Mouse (Mus musculus) limb, embryonic 10.5 days (tissue): ENCODE measurements around the gene Meaf6. TPM values are rescaled to one million over a fixed set of nuclear protein-coding genes. Genes with fewer than 3 reads are reported as not detected.

Experiments used
- DNase-seq: peaks from one replicate; pipeline ENCODE4 v3.0.0-alpha.2; 2017; ENCODE audit warnings: low spot score
- H3K27ac ChIP-seq: fragments of 300-500 bp; sonication (generic); 2 replicates; pipeline ENCODE4 v1.5.1; 2016; ENCODE audit warnings: mild to moderate bottlenecking
- H3K27me3 ChIP-seq: fragments of 300-500 bp; sonication (generic); 2 replicates; pipeline ENCODE4 v1.6.1; 2016; ENCODE audit warnings: low read depth, mild to moderate bottlenecking; ENCODE audit not compliant: poor library complexity, severe bottlenecking
- H3K36me3 ChIP-seq: fragments of 300-500 bp; sonication (generic); 2 replicates; pipeline ENCODE4 v1.6.1; 2016; ENCODE audit warnings: mild to moderate bottlenecking, moderate library complexity
- H3K4me1 ChIP-seq: fragments of 300-500 bp; sonication (generic); 2 replicates; pipeline ENCODE4 v1.6.1; 2016
- H3K4me3 ChIP-seq: fragments of 300-500 bp; sonication (generic); 2 replicates; pipeline ENCODE4 v1.5.1; 2016; ENCODE audit warnings: mild to moderate bottlenecking, moderate library complexity
- H3K9me3 ChIP-seq: fragments of 300-500 bp; sonication (generic); replicated peaks from 2 replicates; pipeline ENCODE4 v1.6.1; 2016; ENCODE audit warnings: mild to moderate bottlenecking
- WGBS: fragments of 180-500 bp; shearing (Covaris S2); methylation state at CpG from one replicate; pipeline ENCODE4 v1.1.7; 2016; 5-methylcytosine and 5-hydroxymethylcytosine counted together
- polyA plus RNA-seq: library from polyadenylated mRNA; unstranded; fragments of >200 nt; fragmentation: Nextera tagmentation; extraction: Ambion mirVana; gene quantifications from 2 replicates; pipeline ENCODE4 v1.2.1, GENCODE M21; 2016

The Meaf6 gene
- polyA plus RNA-seq, 1 experiment from 2014 or later: 70.9 TPM

GRCm38 (mm10) chr4:125134631-125135030, 49.7 kb downstream of the Meaf6 start:
- H3K9me3 ChIP-seq: no peaks in the 10 kb centered on the region
- no peaks in the 10 kb centered on the region; the same call in 1 of the 2 replicates for H3K27me3 ChIP-seq
- H3K27ac ChIP-seq: no peak overlapping the region
- WGBS: 83% methylated on average over 5 of the region's 5 CpGs
- no peak for DNase-seq
- no peak overlapping the region for H3K4me3 ChIP-seq
- H3K36me3 ChIP-seq: no peaks in the 10 kb centered on the region
- peaks cover 7% of the 10 kb centered on the region for H3K4me1 ChIP-seq

- H3K27me3 ChIP-seq: no peaks in the 10 kb centered on the region
- peaks cover 7% of the 10 kb centered on the region for H3K4me1 ChIP-seq
- WGBS: 88% methylated on average over 10 of the region's 10 CpGs
Measured at GRCm38 (mm10) chr4:125135076-125135855, 50.3 kb downstream of the Meaf6 start.

GRCm38 (mm10) chr4:125136303-125136888, 51.5 kb downstream of the Meaf6 start:
- H3K27me3 ChIP-seq: no peaks in the 10 kb centered on the region
- H3K36me3 ChIP-seq: no peaks in the 10 kb centered on the region
- DNase-seq: no peak
- no peak overlapping the region for H3K4me3 ChIP-seq
- 61% methylated on average over 12 of the region's 12 CpGs for WGBS
- no peak overlapping the region for H3K27ac ChIP-seq
- H3K9me3 ChIP-seq: no peaks in the 10 kb centered on the region
- peaks cover 7% of the 10 kb centered on the region for H3K4me1 ChIP-seq

More at GRCm38 (mm10) chr4:125135076-125135855, 50.3 kb downstream of the Meaf6 start:
- H3K27ac ChIP-seq: no peak overlapping the region
- H3K4me3 ChIP-seq: no peak overlapping the region
- no peaks in the 10 kb centered on the region for H3K36me3 ChIP-seq
- no peaks in the 10 kb centered on the region for H3K9me3 ChIP-seq
- no peak for DNase-seq

DNA sequence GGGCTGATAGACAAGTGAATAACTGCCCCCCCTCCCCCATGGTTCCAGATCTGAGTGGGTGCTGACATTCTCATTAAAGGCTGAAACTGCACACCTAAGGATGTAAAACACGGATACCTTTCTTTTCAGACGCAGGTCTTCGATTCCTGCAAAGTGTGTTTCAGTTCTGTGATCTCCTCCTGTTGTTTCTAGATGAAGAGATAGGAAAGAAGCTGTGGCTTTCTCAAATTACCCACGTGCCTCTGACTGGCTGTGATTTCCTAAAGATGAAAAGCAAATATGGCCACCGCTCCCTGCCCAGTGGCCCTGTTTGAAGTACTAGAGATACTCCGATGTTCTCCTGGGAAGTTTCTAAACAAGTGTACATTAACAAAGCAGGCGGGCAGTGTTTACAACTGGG, 53.4 kb downstream of the Meaf6 start:
- no peak for DNase-seq
- 71% methylated on average over 7 of the region's 7 CpGs for WGBS
- Histone ChIP-seq H3K4me1 (peaks cover 7% of the 10 kb centered on the region), H3K36me3 (no peaks in the 10 kb centered on the region), H3K27ac (no peak overlapping the region), H3K27me3 (peaks cover 2% of the 10 kb centered on the region; the same call in 1 of the 2 replicates), H3K4me3 (no peak overlapping the region), H3K9me3 (no peaks in the 10 kb centered on the region)

DNA sequence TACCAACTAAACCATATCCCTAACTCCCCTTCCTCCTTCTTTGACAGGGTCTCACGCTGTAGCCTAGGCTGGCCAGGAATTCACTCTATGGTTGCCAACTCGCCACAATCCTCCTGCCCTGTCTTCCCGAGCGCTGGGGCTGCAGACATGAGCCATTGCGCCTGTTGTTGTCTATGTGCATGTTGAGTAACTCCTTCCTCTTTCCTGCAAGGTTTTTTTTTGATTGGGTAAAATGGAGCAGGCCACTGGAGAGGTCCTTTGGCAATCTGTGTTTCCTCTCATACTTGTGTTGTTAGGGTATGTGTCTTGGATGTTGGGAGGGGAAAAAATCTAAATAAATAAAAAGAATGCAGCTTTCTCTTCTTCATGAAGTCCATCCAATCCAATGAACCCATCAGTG, 59.3 kb downstream of the Meaf6 start:
- no peaks in the 10 kb centered on the region for H3K36me3 ChIP-seq
- no peak for DNase-seq
- WGBS: 88% methylated on average over 5 of the region's 5 CpGs
- no peaks in the 10 kb centered on the region for H3K9me3 ChIP-seq
- H3K4me3 ChIP-seq: no peak overlapping the region
- peaks cover 42% of the 10 kb centered on the region for H3K27me3 ChIP-seq
- H3K4me1 ChIP-seq: peaks cover 11% of the 10 kb centered on the region
- no peak overlapping the region for H3K27ac ChIP-seq

DNA sequence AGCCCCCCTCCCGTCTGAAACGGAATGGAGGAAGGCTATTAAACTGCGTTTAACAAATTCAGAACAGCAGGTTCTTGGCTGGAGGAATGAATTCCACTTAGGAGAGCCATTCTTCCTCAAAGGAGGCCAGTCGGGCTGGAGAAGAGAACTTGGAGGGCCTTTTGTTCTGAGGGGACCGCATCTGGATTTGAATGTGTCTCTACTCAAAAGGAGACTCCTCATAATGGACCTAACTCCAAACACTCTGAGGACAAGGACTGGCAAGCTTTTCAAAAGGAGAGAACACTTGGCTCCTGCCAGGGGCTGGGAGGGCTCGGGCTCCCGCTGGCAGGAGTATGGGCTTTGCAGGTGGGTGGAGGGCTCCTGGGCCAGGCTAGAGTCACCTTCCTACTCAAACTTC, 59.7 kb downstream of the Meaf6 start:
- DNase-seq: no peak

DNA sequence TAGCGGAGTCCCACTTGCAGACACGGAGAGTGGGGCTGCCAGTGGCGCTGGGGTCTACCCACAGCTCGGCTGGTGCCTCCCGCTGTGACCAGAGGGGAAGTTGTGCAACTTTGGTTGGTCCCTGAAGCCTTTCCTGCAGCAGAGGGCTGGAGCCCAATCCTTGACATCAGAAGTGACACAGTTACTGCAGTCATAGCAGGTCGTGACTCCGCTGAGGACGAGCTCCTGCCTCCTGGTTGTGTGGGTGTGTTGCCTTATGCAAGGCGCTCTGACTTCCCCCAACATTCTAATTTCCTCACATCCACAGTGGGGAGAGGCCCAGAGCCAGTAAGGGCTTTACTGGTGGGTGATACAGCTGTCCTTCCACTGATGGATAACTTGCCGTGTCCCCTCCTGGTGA, 60.3 kb downstream of the Meaf6 start:
- WGBS: 34% methylated on average over 10 of the region's 10 CpGs
- Histone ChIP-seq H3K27ac (peak overlapping the region; percentile 23; the same call in 1 of the 2 replicates), H3K4me1 (peaks cover 19% of the 10 kb centered on the region), H3K4me3 (no peak overlapping the region), H3K9me3 (no peaks in the 10 kb centered on the region), H3K36me3 (no peaks in the 10 kb centered on the region), H3K27me3 (peaks cover 45% of the 10 kb centered on the region)
- DNase-seq: no peak

More for the DNA sequence above, 59.7 kb downstream of the Meaf6 start:
- H3K4me1 ChIP-seq: peaks cover 15% of the 10 kb centered on the region
- 48% methylated on average over 7 of the region's 7 CpGs for WGBS
- H3K4me3 ChIP-seq: no peak overlapping the region
- H3K9me3 ChIP-seq: no peaks in the 10 kb centered on the region
- peaks cover 42% of the 10 kb centered on the region for H3K27me3 ChIP-seq
- no peaks in the 10 kb centered on the region for H3K36me3 ChIP-seq
- H3K27ac ChIP-seq: peak overlapping the region; percentile 23; the same call in 1 of the 2 replicates

- DNase-seq: no peak
- no peaks in the 10 kb centered on the region for H3K36me3 ChIP-seq
- peaks cover 56% of the 10 kb centered on the region for H3K27me3 ChIP-seq
- 91% methylated on average over 4 of the region's 4 CpGs for WGBS
- no peaks in the 10 kb centered on the region for H3K9me3 ChIP-seq
- no peak overlapping the region for H3K27ac ChIP-seq
- no peak overlapping the region for H3K4me3 ChIP-seq
- peaks cover 23% of the 10 kb centered on the region for H3K4me1 ChIP-seq
Measured at GRCm38 (mm10) chr4:125147970-125148369, 63.0 kb downstream of the Meaf6 start.

DNA sequence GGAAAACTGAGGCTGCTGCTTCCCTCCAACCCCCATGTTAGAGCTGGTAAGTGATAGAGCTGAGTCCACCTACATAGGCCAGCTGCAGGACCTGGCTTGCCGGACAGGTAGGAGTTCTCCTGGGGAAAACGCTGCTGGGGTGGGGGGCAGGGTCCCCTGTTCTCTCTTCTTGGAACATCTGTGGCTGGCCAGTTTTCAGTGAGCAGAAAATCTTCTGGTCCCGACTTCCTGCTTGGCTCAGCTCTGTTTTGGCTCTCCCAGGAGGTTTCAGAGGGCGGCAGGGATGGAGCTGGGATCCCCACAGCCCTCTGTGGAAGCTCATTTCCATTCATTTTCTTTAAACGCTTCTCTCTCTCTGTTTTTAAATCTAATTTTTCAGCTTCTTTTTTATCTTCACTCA, 64.5 kb downstream of the Meaf6 start:
- Histone ChIP-seq H3K36me3 (no peaks in the 10 kb centered on the region), H3K4me1 (peaks cover 23% of the 10 kb centered on the region), H3K9me3 (no peaks in the 10 kb centered on the region), H3K27me3 (peaks cover 43% of the 10 kb centered on the region), H3K27ac (peak overlapping the region; percentile 44; the same call in 1 of the 2 replicates), H3K4me3 (no peak overlapping the region)
- WGBS: 46% methylated on average over 5 of the region's 5 CpGs
- no peak for DNase-seq

GRCm38 (mm10) chr4:125152469-125152868, 67.5 kb downstream of the Meaf6 start:
- WGBS: 94% methylated on average over 6 of the region's 6 CpGs
- no peaks in the 10 kb centered on the region for H3K9me3 ChIP-seq
- no peak for DNase-seq
- H3K27me3 ChIP-seq: peaks cover 20% of the 10 kb centered on the region; the same call in 1 of the 2 replicates
- H3K27ac ChIP-seq: no peak overlapping the region
- H3K36me3 ChIP-seq: no peaks in the 10 kb centered on the region
- peaks cover 14% of the 10 kb centered on the region for H3K4me1 ChIP-seq
- no peak overlapping the region for H3K4me3 ChIP-seq

GRCm38 (mm10) chr4:125153659-125154241, 68.8 kb downstream of the Meaf6 start:
- Histone ChIP-seq H3K9me3 (no peaks in the 10 kb centered on the region), H3K4me1 (peaks cover 14% of the 10 kb centered on the region), H3K36me3 (no peaks in the 10 kb centered on the region), H3K4me3 (no peak overlapping the region), H3K27me3 (peaks cover 18% of the 10 kb centered on the region; the same call in 1 of the 2 replicates), H3K27ac (no peak overlapping the region)
- DNase-seq: no peak
- WGBS: 77% methylated on average over 4 of the region's 4 CpGs

DNA sequence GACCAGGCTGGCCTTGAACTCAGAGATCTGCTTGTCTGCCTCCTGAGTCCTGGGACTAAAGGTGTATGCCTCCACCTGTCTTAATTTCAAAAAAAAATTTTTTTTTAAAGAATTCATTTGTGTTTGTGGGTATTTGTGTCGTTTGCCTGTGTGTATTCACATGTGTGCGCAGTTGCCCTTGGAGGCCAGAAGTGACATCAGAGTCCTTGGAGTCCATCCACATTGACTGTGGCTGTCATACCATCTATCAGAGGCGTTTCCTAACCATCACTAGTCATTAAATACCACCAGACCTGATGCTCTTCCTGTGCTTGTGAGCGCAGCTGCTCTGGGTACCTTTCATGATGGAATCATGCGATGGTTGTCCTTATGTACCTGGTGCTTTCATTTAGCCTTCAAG, 70.7 kb downstream of the Meaf6 start:
- Histone ChIP-seq H3K4me1 (peaks cover 5% of the 10 kb centered on the region), H3K27ac (no peak overlapping the region), H3K9me3 (no peaks in the 10 kb centered on the region), H3K36me3 (no peaks in the 10 kb centered on the region), H3K27me3 (peaks cover 21% of the 10 kb centered on the region; the same call in 1 of the 2 replicates), H3K4me3 (no peak overlapping the region)
- DNase-seq: no peak
- WGBS: 89% methylated on average over 5 of the region's 5 CpGs

GRCm38 (mm10) chr4:125157322-125157721, 72.4 kb downstream of the Meaf6 start:
- no peak overlapping the region for H3K27ac ChIP-seq
- no peaks in the 10 kb centered on the region for H3K9me3 ChIP-seq
- H3K36me3 ChIP-seq: no peaks in the 10 kb centered on the region
- DNase-seq: no peak
- WGBS: 82% methylated on average over 3 of the region's 3 CpGs
- no peak overlapping the region for H3K4me3 ChIP-seq
- H3K4me1 ChIP-seq: peaks cover 6% of the 10 kb centered on the region; the same call in 1 of the 2 replicates
- H3K27me3 ChIP-seq: peaks cover 31% of the 10 kb centered on the region
